ENCODE assay signal across 13 mouse cellular contexts in genomic region chr16:17637610-17638009, GRCm38 (mm10). TPM values are rescaled to one million over a fixed set of nuclear protein-coding genes. Genes with fewer than 3 reads are reported as not detected.
DNase-seq lines count a peak whose midpoint lies in the region; ATAC-seq and TF ChIP-seq lines count a peak whose summit lies in the region.
"Had no signal": no experiment of that assay in that cellular context is flagged by ENCODE, and none has a peak within 500 bp of the region (broad histone marks: within the 10 kb centered on the region; RNA-seq: fewer than 3 reads in every experiment).

No protein-coding gene starts in this region.

- peak; percentile 46 for TF ChIP-seq CTCF in layer of hippocampus, adult 2 months (conservative IDR thresholded peaks at IDR 0.05)
- peak; percentile 63 for TF ChIP-seq CTCF in liver, postnatal 0 days (IDR thresholded peaks at IDR 0.05; ENCODE audit: low read depth)

- no peaks in the 10 kb centered on the region for H3K9me3 ChIP-seq in erythroblast, embryonic 14.5 days (ENCODE audit: control insufficient read depth, low read length)
- no peaks in the 10 kb centered on the region for H3K9me3 ChIP-seq in liver, postnatal 0 days (ENCODE audit: low read length)
- H3K9me3 ChIP-seq: embryonic facial prominence, embryonic 13.5 days; forebrain, embryonic 15.5 days; lung, embryonic 15.5 days; midbrain, embryonic 12.5 days had no signal

- no peak overlapping the region for H3K4me3 ChIP-seq in layer of hippocampus, adult 2 months
- H3K4me3 ChIP-seq in erythroblast, embryonic 14.5 days (replicated peaks): peak overlapping the region; percentile 23
- no peak overlapping the region for H3K4me3 ChIP-seq in liver, postnatal 0 days (ENCODE audit: low read depth, low read length)
- H3K4me3 ChIP-seq: embryonic facial prominence, embryonic 13.5 days; forebrain, embryonic 15.5 days; lung, embryonic 15.5 days; midbrain, embryonic 12.5 days had no signal

- peak overlapping the region; percentile 23; the same call in 1 of the 2 replicates for H3K9ac ChIP-seq in liver, postnatal 0 days (replicated peaks)
- H3K9ac ChIP-seq: lung, embryonic 15.5 days; midbrain, embryonic 12.5 days had no signal

- peaks cover 67% of the 10 kb centered on the region for H3K4me1 ChIP-seq in erythroblast, embryonic 14.5 days (ENCODE audit: control insufficient read depth)
- H3K4me1 ChIP-seq in liver, postnatal 0 days (ENCODE audit: insufficient read depth): peaks cover 25% of the 10 kb centered on the region
- H3K4me1 ChIP-seq: embryonic facial prominence, embryonic 13.5 days; forebrain, embryonic 15.5 days; lung, embryonic 15.5 days; midbrain, embryonic 12.5 days had no signal

- H3K27ac ChIP-seq in layer of hippocampus, adult 2 months: no peak overlapping the region; the same call in 1 of the 2 replicates
- peak overlapping the region; percentile 96 for H3K27ac ChIP-seq in liver, postnatal 0 days (ENCODE audit: low read depth)
- H3K27ac ChIP-seq: embryonic facial prominence, embryonic 13.5 days; forebrain, embryonic 15.5 days; lung, embryonic 15.5 days; midbrain, embryonic 12.5 days had no signal

- H3K4me2 ChIP-seq in liver, postnatal 0 days (ENCODE audit: low read depth, low read length): peak overlapping the region; percentile 34; the same call in 1 of the 2 replicates
- H3K4me2 ChIP-seq: embryonic facial prominence, embryonic 13.5 days; forebrain, embryonic 15.5 days; lung, embryonic 15.5 days; midbrain, embryonic 12.5 days had no signal

- WGBS in liver, postnatal 0 days (ENCODE audit: insufficient replicate concordance): 80% methylated on average over 2 of the region's 2 CpGs

- DNase-seq in layer of hippocampus, adult 2 months (ENCODE audit: low spot score in 2 of 2): no peak
- no peak for DNase-seq in layer of hippocampus, adult 18-20 months (ENCODE audit: low spot score in 2 of 2)
- DNase-seq in NIH3T3 (ENCODE audit: low read depth): peak; percentile 20
- no peak for DNase-seq in liver, postnatal 0 days
- DNase-seq in layer of hippocampus, postnatal 36 days: no peak
- DNase-seq in right cerebral cortex, postnatal 36 days (ENCODE audit: low spot score in 2 of 2): no peak
- DNase-seq: gastrocnemius, postnatal 36 days had no signal

- peaks cover 97% of the 10 kb centered on the region for H3K36me3 ChIP-seq in erythroblast, embryonic 14.5 days (ENCODE audit: control insufficient read depth)
- H3K36me3 ChIP-seq in liver, postnatal 0 days (replicated peaks; ENCODE audit: insufficient read depth, low read length): peaks cover 52% of the 10 kb centered on the region

- H3K27me3 ChIP-seq in erythroblast, embryonic 14.5 days (ENCODE audit: control insufficient read depth): no peaks in the 10 kb centered on the region
- H3K27me3 ChIP-seq in liver, postnatal 0 days (ENCODE audit: insufficient read depth, low read length): no peaks in the 10 kb centered on the region
- H3K27me3 ChIP-seq: embryonic facial prominence, embryonic 13.5 days; forebrain, embryonic 15.5 days; lung, embryonic 15.5 days; midbrain, embryonic 12.5 days had no signal

- no peak for TF ChIP-seq EP300 in liver, postnatal 0 days (IDR thresholded peaks at IDR 0.05; ENCODE audit: low read depth)

- ATAC-seq in liver, postnatal 0 days: no peak
- ATAC-seq: forebrain, embryonic 15.5 days; hindbrain, embryonic 16.5 days had no signal

RNA-seq across cellular contexts. Expression of gene Ccdc74a, which starts 8.7 kb away (rescaled TPM):
- 10 to 100 TPM; 38.1 to 54.2 TPM for total RNA-seq in layer of hippocampus, adult 2 months (2021)
- 10 to 100 TPM; 35.3 to 41.0 TPM for total RNA-seq in layer of hippocampus, adult 18-20 months (2021)
- polyA plus RNA-seq in erythroblast, embryonic 14.5 days (2012): 1.4 and 1.5 TPM in 2 replicates
- 3.3 and 3.5 TPM in 2 replicates for polyA plus RNA-seq in liver, postnatal 0 days (2015; fragmentation: Nextera tagmentation; extraction: Ambion mirVana)
- 10 to 100 TPM; 37.3 to 37.9 TPM for total RNA-seq in layer of hippocampus, postnatal 36 days (2021)

RNA-seq across cellular contexts. Expression of gene Smpd4, which starts 18.5 kb away (rescaled TPM):
- 10 to 100 TPM; 49.2 to 59.7 TPM for total RNA-seq in layer of hippocampus, adult 2 months (2021)
- total RNA-seq in layer of hippocampus, adult 18-20 months (2021): 10 to 100 TPM; 46.4 to 49.9 TPM
- 1.9 and 2.3 TPM in 2 replicates for polyA plus RNA-seq in erythroblast, embryonic 14.5 days (2012)
- 6.4 and 7.3 TPM in 2 replicates for polyA plus RNA-seq in liver, postnatal 0 days (2015; fragmentation: Nextera tagmentation; extraction: Ambion mirVana)
- 10 to 100 TPM; 48.9 to 60.5 TPM for total RNA-seq in layer of hippocampus, postnatal 36 days (2021)

RNA-seq across cellular contexts. Expression of gene Slc7a4, which starts 54.6 kb away (rescaled TPM):
- total RNA-seq in layer of hippocampus, adult 2 months (2021): 100 to 1,000 TPM; 102 to 105 TPM
- total RNA-seq in layer of hippocampus, adult 18-20 months (2021): 10 to 100 TPM; 86.1 to 99.5 TPM
- polyA plus RNA-seq in erythroblast, embryonic 14.5 days (2012): 0.04 TPM in 1 of 2 replicates, not detected in the other
- 3.3 and 3.7 TPM in 2 replicates for polyA plus RNA-seq in liver, postnatal 0 days (2015; fragmentation: Nextera tagmentation; extraction: Ambion mirVana)
- 100 to 1,000 TPM in 1 of 2 experiments, 10 to 100 TPM in 1; 93.8 to 104 TPM for total RNA-seq in layer of hippocampus, postnatal 36 days (2021)
